Mouse (Mus musculus) spleen, adult 18-20 months (tissue): ENCODE data around the gene Sprr2e.

Experiments used
- DNase-seq, 2 experiments: peaks; one replicate each; pipeline ENCODE4 v3.0.0; 2022; ENCODE audit warnings: mixed read lengths in 2 of 2

The Sprr2e gene

DNA sequence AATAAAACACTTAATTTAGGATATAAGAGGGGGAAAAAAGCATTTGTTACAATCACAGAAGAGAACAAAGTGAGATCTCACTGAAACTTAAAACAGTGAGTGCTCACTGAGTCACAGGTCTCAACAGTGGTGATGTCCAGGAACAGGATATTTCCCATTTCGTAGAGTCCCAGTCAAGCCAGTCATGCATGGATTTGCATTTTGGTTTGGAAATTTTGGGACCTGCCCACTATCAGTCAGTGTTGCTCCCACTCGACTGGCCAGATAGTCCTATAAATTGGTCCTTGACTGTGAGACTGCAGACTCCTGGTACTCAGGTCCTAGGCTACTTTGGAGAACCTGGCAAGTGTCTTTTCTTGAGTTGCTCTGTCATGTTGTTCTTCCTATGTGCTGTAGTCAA is at the start of gene Sprr2e:
Gene Sprr2e (plus strand): TSS at position 301 of the 400 bp plus-strand sequence.
- DNase-seq = no peak

- no peak for DNase-seq
Measured at GRCm38 (mm10) chr3:92307406-92307805, 44.5 kb upstream of the Sprr2e start.

DNA sequence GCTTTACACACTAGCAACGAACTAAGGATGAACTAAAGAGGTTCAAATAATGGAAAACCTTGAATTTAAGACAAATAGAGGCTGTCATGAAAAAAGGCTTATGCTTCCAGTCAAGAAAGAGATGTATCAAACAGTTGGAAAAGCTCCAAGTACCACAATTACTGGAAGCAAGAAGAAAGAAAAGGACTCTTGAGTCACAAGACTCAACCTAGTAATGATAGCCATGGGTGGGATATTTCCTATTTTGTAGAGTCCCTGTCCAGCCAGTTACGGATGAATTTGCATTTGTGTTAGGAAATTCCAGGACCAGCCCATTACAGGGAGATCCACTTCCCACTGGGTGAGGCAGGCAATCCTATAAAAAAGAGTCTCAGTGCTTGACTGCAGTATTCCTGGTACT is 35.6 kb upstream of the Sprr2e start, which contains the start of gene Sprr2b:
Gene Sprr2b (plus strand): TSS at position 301 of the 400 bp plus-strand sequence.
- DNase-seq = no peak

DNA sequence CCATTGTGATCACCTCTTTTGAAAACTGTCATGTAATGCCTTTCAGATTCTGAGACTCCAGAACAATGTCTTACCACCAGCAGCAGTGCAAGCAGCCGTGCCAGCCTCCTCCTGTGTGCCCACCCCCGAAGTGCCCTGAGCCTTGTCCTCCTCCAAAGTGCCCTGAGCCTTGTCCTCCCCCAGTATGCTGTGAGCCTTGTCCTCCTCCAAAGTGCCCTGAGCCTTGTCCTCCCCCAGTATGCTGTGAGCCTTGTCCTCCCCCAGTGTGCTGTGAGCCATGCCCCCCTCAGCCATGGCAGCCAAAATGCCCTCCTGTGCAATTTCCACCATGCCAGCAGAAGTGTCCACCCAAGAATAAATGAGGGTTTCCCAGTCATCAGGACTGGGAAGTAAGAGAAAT is 34.6 kb upstream of the Sprr2e start:
- no peak for DNase-seq

DNA sequence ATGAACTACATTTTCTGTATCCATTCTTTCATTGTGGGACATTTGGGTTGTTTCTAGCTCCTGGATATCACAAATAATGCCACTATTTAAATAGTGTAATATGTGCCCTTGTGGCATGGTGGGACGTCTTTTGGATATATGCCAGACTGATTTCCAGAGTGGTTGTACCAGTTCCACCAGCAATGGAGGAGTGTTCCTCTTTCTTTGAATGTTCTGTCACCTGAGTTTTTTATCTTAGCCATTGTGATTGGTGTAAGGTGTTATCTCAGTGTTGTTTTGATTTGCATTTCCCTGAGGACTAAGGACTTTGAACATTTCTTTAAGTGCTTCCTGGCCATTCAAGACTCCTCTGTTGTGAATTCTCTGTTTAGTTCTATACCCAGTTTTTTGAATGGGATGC is 15.7 kb upstream of the Sprr2e start:
- no peak for DNase-seq

DNA sequence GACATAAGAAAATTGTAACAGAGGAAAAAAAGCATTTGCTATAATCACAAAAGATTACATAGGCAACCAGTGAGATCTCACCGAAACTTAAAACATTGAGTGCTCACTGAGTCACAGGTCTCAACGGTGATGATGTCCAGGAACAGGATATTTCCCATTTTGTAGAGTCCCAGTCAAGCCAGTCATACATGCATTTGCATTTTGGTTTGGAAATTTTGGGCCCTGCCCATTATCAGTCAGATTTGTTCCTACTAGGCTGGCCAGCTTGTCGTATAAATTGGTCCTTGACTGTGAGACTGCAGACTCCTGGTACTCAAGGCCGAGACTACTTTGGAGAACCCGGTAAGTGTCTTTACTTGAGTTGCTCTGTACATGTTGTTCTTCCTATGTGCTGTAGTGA is 13.1 kb upstream of the Sprr2e start, which contains the start of gene Sprr2d:
Gene Sprr2d (plus strand): TSS at position 301 of the 400 bp plus-strand sequence.
- no peak for DNase-seq

DNA sequence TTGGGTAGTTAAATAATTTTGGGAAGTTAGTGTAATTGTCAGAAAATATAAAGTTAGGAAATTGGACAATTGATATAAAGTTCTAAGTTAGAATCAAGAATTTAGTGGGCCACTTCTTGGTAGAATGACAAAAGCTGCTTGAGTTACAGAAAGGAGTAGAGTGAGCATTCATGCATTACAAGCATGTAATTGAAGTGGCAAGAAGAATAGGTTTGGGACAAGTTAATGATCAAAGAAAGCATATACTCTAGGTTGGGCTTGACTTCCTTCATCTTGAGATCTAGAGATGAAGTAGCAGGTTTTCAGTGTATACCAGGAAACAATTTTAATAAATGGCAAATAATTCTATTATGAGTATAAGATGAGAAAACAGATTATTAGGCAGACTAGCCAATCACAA is 9.7 kb downstream of the Sprr2e start:
- no peak for DNase-seq

DNA sequence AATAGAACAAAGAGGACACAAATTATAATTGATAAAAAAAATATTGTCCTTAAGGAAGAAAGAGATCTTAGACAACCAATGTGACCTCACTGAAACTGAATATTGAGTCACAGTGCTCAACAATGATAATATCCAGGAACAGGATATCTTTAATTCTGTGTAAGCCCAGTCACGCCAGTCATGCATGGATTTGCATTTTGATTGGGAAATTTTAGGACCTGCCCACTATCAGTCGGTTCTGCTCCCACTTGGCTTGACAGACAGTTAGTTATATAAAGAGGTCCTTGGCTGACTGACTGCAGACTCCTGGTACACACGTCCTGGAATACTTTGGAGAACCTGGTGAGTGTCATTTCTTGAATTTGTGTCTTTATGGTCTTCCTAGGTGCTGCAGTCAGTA is 12.9 kb downstream of the Sprr2e start, which contains the start of gene Sprr2f:
Gene Sprr2f (plus strand): TSS at position 301 of the 400 bp plus-strand sequence.
- DNase-seq = no peak

DNA sequence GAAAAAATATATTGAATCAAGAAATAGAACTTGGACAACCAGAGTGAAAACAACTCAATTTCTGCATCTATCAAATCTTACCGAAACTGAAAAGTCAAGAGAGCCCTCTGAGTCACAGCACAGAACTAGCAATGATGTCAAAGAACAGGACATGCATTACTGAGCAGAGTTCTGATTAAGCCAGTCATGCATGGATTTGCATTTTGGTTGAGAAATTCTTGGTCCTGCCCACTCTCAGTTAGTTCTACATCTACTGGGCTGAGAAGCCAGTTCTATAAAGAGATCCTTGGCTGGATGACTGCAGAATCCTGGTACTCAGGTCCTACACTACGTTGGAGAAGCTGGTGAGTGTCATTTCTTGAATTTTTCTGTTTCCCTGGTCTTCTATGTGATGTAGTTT is 21.7 kb downstream of the Sprr2e start:
- no peak for DNase-seq

DNA sequence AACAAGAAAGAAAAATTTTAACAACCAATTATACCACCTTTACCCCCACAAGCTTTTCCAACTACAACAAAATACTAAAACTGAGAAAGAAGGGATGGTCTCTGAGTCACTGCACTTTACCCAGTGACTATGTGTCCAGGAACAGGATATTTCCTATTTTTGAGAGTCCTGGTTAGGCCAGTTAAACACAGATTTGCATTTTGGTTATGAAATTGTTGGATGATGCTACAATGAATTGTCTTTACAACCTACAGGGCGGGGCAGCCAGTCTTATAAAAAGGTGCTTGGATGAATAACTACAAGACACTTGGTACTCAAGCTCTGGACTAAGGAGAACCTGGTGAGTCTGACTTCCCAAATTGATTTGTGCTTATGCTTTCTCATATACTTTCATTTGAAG is 33.4 kb downstream of the Sprr2e start, which contains the start of gene Sprr2h:
Gene Sprr2h (plus strand): TSS at position 301 of the 400 bp plus-strand sequence.
- DNase-seq = no peak

DNA sequence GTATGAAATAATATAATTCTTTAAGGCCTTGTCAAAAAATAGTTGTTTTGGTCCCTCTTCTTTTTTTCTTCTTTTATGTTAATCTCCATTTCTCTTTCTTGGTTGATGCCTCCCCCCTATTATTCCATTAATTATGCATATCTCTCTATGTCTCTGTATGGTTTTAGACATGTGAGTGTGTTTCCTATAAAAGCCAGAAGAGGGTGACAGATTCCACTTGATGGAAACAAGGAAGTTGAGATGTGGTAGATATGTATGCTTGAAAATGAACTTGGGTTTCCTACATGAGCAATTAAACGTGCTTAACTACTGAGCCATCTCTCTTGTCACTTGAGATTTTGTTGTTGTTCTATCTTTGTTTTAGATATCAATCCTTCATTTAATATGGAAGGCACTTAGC is 42.4 kb downstream of the Sprr2e start:
- DNase-seq = no peak
